Mouse (Mus musculus) hindlimb bud, embryonic 11.5 days (tissue): ENCODE measurements around the gene Fto.
A peak's percentile ranks its signal among the peaks of the same experiment; 100 is the strongest.

ENCODE experiments used
- DNase-seq: peaks from one replicate; pipeline ENCODE4 v3.0.0-alpha.2; 2012; ENCODE audit warnings: low read depth, low spot score; ENCODE audit errors: extremely low spot score

Gene Fto

DNA sequence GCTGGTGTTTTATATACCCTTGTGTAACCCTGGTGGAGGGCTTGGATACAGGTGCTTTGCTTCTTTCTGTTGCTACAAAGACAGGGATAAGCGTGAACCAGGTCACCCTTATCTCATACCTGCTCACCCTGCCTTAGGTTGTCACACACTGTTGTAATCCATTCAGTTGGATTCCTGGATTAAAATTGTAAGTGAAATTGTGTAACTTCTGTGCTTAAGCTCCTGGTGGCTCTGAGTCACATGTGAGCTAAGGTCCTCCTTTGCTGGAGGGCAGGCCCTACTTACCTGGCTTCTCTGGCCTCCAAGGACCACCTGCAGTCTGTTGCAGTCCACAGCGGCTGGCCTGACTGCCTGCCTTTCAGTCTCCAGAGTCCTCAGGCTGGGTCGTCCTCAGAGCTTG, 71.1 kb downstream of the Fto start:
- no peak for DNase-seq

DNA sequence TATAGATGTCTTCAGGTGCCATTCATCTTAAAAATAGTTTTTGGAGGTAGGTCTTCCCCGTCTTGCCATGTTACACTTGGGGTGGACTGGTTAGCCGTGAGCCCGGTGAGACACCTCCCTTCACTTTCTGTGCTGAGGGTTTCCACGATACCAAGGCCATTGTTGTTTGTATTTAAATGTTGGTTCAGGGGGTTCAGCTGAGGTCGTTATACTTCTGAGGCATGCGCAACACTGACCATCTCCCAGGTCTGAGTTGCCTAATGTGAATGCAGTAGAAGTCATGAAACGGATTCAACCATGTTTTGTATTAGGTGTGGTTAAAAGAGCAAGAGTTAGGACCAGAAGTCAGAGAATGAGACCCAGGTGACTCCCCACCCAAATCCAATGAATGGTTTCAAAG, 72.5 kb downstream of the Fto start:
- no peak for DNase-seq

DNA sequence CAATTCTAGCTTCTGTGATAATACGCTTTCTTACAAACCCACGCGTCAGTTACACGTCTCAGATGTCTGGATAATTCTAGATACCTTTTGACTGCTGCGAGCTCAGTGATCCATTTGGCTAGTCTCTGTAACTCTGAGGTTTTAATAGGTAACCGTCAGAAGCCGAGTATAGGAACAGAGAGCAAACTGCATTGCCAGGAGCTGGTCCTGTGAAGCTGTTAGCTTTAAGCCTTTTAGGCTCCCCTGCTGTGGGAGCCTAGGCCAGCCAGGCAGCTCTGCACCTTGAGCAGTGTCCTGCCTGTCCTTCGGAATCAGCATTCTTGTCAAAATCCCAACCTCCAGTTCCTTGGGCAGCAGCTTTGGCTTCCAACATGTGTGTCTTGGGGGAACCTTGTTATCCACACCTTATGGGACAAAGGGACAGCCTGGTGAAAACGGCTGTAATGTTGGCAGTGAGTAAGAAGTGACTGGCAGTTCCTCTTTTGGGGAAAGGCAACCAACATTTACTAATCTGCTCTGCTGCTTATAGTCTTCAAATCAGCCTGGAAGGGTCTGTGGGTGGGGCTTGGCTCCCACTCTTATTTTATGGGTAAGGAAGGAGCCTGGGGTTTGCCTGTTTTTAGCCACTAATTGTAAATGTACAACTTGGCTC, 77.2 kb downstream of the Fto start:
- DNase-seq = no peak

DNA sequence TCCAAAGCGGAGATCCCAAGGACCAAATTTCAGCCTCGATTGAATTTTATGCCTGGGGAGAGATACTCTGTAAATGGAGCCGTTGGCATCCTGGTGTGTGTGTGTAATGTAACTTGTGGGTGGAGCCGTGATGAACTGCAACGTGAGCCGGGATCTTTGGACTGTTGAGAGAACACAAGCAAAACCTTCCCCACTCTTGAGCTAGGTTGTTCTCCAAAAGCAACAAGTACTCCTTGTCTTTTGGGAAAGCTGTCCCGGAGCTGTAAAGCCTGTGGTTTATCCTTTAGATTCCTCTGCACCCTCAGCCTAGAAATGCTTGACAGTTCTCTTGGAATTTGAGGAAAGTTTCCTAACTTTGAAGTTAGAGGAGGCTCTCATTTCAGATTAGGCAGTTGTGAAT, 78.9 kb downstream of the Fto start:
- DNase-seq = no peak

DNA sequence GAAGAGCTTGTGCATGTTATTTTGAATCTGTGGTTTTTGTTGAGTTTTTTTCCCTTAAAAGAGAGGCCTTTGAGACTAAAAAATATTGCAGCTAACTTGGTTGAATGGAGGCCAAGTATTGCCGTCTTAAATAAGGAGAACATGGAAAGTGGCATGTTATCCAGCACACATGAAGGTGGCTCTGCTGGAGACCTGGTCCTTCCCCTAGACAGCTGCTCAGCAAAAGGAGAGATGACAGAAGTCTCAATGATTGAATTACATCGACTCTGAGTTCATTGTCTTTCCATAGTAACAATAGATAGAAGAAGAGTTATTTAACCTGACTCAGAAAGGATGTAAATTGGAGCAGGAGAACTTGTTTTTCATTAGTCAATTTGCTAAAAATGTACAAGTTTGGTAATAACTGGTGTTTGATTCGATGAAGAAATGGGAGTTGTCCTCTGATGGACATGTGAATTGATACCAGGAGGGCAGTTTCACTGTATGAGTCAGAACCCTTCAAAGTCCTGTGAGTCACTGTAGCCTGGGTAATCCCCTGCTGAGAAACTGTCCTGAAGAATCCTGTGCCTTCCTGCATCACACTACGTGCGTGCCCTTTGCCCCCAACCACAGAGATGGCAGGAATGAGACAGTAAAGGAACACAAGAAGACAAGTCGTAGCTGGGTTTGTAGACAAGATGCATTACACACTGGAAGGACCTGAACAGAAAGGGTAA, 82.2 kb downstream of the Fto start:
- no peak for DNase-seq

DNA sequence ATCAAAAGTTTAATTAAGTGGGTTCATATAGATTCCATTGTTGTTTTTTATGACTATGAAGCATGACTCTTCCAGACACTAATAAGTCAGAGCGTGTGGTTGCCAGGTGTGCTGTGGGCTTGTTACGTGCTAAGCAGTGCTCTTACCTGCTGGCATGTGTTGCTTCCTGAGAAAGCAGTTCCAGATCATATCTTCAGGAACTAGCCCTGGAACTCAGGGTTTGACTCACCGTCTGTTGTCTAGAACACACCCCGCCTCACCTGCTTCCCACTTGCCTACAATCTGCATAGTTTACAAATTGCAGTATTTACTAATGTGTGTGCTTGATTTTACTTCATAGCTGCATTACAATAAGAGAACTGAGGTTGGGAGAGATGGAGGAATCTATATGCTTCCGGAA, 84.7 kb downstream of the Fto start:
- DNase-seq = no peak

DNA sequence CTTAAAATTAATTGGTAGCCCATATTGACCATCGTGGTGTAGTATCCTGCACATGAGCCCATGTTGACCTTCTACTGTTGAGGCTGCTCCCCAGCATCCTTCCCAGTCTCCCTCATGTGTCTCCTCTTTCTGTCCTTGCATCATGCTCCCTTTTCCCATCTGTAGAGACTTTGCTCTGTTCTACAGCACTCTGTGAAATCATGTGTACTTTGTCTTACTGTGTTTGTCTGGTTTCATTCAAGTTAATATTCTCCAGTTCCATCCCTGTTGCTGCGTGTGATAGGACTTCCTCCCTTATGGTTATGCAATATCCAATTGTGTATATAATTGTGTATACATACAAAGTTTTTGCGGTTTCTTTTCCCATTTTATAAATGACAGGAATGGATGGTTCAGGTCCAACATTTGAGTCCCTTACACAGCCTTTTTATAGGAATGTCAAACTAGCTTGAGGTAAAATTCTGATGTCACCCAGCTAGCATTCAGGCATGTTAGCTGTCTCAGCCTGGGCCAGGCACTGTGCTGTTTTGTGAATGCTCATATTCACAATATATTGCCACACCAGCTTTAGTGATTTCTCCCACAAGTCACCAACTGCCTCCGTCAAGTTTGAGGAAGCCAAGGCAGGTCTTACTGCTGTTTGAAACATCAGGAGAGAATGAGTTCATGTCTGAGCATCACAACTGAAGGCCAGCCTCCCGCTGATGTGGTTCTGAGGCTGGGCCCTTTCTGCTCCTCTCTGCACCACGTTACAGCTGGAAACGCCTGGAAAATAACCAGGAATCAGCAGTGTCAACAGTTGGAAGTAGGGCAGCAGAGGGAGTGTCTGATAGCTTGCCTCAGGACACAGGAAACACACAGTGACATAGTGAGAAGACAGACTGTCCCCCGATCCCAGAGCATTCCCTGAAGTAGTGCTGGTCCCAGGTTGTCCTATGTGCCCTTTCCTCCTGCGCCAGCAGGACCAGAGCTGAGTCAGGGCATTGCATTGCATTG, 90.0 kb downstream of the Fto start:
- no peak for DNase-seq

DNA sequence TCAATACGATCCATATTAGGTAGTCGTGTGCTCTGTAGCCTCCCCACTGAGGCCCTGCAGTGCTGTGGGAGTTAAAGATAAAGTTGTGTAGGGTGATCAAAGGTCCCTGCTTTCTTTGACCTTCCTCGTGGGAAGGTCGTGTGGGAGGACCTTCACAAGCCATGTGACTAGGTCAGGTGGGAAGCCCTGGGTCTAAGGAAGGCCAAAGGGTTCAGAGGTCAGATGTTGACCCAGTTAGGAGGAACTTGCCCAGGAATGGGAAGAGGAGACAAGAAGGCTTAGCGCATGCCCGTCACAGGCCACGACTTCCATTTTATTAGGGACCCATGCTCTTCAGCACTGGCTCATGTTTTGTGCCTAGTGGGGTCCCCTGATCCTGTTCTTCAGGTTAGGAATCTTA, 91.0 kb downstream of the Fto start:
- DNase-seq = no peak

DNA sequence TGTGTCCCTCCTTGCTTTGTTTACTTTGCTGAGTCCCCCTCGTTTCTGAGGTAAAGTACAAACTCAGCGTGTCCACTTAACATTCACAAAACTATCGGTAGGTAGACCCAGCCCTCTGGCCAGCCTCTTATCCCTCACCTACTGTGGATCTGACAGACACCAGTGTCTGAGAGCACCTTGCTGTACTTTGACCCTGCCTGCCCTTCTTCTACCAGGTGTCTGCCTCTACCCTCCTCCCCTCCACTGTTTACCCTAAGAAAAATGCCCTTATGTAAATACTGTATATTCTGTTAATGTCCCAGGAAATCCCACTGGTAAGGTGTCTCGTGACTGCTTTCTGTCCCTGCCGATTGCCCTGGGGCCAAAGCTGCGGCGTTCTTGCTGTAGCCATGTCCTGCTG, 91.8 kb downstream of the Fto start:
- no peak for DNase-seq

DNA sequence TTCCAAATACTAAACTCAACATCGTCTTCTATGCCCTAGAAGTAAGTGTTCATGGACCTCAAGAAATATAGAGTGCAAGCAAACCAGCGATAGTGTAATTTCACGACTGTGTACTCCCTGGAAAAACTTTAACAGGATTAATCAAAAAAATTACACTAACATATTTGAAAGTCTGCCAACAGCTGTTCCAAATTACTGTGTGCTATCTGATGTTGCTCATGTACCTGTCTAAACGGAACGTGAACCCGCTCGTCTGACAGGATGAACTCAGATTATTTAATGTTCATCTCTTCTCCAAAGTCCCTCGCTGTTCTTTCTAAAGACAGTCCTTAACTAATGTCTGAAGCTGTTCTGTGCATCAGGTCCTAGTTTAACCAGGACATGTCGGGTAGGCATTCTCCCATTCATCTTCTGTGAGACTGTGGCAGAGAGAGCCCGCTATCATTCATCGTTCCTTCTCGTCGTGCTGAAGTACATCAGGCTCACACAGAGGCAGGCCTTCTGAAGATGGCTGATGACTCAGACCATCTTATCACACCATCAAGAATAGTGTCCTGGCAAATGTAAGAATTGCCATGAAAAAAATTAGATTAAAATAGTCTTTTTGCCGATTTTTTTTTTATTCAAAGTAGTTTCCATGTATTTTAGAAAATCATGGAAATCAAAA, 93.4 kb downstream of the Fto start:
- no peak for DNase-seq

DNA sequence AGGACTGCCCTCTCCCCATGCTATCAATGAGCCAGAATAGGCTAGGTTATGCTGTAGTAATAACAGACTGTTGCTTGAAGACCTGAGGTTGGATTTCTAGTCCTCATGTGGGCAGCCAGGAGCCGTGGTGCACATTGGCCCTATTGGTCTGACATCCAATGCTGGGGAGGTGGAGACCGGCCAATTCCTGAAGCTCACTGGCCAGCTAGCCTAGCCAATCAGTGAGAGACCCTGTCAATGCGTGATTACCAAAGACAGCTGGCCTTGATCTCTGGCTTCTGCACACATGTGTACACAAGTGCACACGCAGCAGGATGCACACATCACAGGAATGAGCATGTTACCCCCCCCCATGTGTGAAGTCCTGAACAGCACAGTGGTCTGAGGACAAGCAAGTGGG, 94.6 kb downstream of the Fto start:
- no peak for DNase-seq

DNA sequence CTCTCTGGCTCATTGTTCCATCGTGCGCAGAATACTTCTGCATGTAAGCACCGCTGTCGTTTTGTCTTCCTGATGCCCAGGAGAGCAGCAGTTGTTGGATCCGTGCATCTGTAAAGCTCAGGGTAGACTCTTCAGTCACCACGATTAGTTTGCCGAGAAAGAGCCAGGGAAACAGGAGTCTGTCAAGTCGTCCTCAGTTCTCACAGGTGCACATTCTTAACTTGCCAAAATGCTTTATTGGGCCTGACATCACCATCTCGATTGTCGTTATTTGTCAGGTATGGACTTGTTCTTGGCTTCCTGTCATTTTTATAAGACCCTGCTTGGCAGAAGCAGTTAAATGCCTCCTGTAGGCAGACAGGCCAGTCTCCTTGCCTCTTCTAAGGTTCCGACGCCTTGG, 96.7 kb downstream of the Fto start:
- no peak for DNase-seq

DNA sequence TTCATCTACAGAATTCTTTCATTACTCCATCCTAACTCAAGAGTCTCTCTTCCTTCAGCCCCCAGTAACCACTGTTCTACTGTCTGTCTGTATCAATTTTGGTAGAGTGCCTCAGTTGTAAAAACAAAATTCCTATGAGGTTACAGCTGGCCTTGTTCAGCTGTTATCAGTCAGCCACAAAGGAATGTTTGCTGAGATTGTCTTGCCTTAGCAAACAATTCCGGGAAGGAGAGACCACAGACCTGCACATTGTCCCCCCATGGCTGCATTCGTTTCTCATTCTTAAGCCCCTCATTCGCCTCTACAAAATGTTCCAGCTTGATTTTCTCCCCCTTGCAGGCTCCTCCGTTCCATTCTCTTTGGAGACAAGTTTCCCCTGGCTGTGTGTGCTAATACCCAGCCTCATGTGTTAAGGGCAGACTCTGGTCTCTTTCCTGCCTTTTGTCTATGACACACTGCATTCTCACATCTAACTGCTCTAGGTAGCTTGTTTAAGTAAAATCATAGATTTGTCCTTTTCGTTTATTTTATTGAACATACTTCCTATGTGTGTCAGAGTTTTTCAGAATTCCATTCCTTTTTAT, 111.3 kb downstream of the Fto start:
- no peak for DNase-seq

DNA sequence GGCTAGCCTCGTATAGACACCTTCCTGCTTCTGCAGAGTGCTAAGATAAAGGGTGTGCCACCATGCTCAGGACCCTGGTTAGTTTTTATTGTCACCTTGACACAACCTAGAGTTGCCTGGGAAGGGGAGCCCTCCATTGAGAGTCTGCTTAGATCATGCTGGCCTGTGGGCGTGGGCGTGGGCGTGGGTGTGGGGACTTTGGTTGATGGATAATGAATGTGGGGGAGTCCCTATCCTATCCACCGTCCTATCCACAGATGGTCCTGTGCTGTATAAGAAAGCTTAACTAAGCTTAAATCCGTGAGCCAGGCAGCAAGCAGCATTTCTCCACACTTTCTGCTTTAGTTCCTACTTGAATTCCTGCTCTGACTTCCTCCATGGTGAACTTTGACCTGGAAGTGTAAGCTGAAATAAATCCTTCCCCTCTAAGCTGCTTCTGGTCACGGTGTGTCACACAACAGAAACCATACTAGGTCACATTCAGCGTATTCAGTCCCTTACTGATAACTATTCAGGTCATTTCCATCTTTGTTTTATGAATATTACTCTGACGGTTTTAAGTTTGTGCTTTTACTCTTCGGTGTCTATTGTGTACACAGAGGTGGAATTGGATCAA, 112.0 kb downstream of the Fto start:
- DNase-seq = no peak

DNA sequence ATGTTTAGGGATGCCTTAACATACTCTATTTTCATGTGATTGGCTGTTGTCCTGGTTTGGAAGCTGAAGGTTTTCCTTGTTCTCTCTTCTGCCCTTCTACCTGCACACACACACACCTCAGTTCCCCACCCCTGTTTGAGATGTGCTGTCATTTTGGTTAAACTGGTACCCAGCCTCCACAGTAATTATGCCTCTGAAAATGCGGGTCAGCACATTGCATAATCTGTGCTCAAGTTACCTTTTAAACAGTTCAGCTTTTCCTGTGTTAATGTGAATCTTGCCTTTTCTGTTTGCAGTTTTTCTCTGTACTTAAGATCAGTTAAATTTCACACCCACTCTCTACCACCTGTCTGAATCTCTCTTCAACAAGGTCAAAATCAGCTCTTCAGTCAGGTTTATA, 113.2 kb downstream of the Fto start:
- no peak for DNase-seq

DNA sequence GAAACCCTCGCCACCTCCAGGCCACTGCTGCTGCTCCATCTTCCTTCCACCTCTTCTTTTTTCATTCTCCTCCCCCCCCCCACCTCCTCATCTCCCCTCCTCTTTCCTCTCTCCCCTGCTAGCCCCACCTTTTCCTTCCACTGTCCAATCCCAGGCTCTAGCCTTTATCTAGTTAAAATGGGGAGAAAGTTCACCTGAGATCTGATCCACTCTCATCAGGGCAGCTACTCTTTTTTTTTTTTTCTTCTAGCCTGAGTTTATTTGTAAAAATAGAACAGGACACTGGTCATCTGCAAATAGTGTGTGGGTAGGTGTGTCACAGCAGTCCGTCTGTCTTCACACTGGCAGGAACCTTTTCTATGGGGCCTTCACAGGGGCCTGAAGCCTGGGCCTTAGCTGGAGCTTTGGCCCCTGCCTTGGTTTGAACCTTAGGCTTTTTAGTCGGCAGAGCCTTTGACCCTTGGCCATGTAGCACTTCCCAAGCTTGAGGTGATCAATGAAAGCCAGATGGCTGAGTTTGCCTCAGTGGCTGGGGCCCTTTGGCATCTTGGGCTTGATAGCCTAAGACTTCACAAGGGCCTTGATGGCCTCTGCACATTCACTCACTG, 117.1 kb downstream of the Fto start:
- DNase-seq = no peak

DNA sequence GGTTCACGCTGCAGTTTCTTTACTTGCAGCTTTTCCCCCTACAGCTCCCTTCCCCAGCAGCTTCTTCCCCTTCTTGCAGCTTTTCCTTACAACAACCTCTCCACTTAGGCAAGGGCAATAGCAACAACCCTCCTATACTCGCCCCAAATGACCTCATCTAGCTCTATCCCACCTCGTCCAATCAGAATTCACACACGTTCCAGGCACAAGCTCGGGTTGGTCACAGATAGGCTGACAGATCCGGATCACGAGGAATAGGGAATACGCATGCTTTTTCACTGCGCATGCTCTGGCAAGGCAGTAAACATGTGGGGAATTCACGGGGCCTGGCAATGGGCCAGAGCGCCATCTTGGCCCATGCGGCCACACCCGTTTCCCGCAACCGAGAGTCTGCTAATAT, 122.7 kb downstream of the Fto start:
- DNase-seq = no peak

DNA sequence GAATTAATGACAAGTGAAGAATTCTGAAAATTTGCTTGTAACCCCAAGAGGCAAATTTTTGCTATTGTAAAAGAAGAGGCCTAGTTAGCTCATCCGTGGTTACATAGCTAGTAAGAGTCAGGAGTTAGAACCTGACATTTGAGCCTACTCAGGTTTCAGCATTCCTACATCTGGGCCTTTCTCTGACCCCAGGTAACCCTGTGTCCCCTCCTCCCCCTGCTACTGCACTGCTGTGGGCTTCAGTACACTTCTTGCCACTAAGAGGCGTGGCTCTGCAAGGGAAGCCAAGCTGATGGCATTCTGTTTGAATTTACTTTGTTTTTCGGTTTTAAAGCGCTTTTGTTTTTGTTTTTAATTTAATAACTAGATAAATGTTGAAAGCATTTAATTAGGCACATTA, 130.6 kb downstream of the Fto start:
- DNase-seq = peak; percentile 69

DNA sequence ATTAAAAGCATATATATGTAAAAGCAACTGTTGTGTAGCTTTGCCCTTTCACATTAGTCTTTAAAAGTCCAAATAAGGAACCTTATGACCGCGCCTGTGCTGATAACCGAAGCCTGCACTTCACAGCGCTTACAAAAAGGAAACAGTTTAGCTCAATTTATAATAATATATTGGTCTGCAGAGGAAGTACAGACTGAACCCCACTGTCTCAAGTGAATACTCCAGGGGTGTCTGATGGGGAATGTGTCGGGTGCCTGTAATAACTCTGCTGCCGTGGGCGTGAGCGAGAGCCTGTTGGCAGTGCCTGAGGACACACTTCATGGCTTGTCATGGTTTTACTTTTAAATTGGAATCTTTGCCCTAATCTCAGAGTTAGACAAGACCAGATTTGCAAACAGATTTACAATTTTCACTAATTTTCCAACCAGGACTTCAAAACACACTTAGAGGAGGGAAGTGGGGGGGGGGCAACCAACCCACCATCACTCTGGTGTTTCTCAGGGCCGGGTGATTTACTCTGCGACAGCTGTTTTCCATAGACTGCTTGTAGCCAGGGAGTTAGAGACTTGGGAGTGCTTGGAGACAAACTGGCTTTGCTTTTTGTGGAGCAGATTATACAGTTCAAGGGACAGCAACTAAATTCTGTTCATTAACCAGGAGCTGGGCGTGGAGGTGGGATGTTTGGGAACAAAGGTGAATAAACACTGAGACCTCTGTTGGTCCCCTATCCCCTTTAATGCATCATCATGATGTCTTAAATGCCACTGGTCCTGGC, 131.5 kb downstream of the Fto start:
- no peak for DNase-seq
